Mouse (Mus musculus): ENCODE measurements around the gene Zfx.

Zfx gene

GRCm38 (mm10) chrX:94123059-94123839 lies at the start of gene Zfx:
Gene Zfx, minus strand, starts transcription at chrX:94123702.
- peak; percentile 69 for DNase-seq (ENCODE audit: extremely low spot score)

DNA sequence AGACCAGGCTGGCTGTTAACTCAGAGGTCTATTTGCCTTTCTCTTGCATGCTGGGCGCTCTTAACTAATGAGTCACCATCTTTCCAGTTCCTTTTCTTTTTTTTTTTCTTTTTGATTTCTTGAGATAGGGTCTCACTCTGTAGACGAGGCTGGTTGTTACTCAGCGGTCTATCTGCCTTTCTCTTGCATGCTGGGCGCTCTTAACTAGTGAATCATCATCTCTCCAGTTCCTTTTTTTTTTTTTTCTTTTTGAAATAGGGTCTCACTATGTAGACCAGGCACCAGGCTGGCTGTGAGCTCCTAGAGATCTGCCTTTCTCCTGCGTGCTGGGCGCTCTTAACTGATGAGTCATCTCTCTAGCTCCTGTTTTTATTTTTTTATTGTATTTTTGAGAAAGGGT lies 45.8 kb upstream of the Zfx start:
- no peak for DNase-seq (ENCODE audit: extremely low spot score)

DNA sequence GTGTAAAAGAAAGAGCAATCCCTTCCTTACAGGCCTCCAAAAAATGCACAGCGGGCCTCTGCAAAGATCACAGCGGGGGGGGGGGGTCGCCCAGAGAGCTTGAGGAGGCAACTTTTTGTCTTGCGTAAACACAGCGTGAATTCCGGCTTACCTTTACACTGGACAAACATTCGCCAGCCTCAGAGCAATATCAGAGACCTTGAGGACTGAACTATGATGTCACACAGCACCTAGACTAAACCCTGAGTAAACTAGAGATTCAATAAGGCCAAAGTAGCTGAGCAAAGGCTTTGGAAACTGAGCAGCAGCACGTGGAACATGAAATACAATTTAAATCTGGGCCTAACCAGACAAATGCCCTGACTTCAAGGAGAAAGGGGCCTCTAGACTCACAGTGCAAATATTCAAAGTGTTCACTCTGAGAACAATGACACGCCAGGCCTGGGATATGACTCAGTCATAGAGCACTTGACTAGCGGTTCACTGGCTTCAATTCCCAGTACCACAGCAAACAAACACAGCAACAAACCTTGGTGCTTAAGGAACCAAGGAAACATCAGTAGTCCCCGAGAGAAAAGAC lies 28.8 kb upstream of the Zfx start:
- DNase-seq (ENCODE audit: extremely low spot score): no peak

GRCm38 (mm10) chrX:94150471-94150870 lies 27.0 kb upstream of the Zfx start:
- DNase-seq (ENCODE audit: extremely low spot score): no peak

DNA sequence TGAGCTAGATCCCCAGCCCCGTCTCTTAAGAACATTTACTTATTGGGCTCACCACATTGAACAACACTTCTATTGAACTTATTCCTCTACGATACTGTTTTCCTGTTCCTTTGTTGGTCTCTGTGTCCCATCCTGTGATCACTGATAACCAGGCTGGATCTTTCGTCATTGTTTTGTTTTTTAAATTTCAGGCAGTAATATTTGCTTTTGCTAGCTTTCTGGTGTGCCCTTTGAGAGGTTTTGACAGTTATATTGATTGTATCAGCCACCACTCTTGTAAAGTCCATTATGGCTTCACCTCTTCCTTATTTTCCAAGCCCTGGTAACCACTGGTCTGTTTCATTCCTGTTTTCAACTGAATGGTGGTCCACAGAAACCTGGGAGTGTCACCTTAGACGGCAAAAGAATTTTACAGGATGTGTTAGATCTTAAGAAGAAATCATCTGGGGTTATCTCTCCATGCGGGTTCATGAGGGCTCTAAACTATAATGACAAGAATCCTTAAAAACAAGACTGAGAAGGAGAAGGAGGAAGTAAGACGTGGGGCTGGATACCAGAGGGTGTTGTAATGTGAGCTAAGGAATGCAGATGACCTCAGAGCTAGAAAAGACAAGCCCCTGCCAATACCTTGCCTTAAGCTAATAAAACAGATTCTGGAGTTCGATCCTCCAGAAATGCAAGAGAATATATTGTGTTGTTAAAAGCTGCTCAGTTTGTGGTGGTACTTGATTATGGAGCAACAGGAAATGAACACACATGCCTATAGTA lies 18.7 kb upstream of the Zfx start:
- DNase-seq (ENCODE audit: extremely low spot score): no peak

GRCm38 (mm10) chrX:94140080-94140479 lies 16.6 kb upstream of the Zfx start:
- no peak for DNase-seq (ENCODE audit: extremely low spot score)

DNA sequence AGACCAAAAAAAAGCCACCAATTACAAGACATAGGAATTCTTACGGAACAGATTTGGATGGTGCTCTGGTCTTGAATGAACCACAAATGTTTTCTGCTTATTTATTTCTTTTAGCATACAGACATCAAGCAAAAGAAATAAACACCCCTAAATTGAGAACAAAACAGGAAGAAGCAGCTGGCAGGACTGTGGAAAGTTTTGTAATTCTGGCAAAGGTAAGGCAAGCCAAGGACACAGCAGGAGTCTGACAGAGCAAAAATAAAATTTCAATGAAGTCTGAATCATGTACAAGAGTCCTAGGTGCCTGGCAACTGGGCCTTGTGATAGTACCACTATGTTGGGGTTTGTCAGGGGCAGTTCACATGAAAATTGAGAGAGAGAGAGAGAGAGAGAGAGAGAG lies 14.8 kb upstream of the Zfx start:
- no peak for DNase-seq (ENCODE audit: extremely low spot score)

GRCm38 (mm10) chrX:94135084-94135483 lies 11.6 kb upstream of the Zfx start:
- no peak for DNase-seq (ENCODE audit: extremely low spot score)

- DNase-seq (ENCODE audit: extremely low spot score): no peak
Measured at GRCm38 (mm10) chrX:94133551-94133950, 10.0 kb upstream of the Zfx start.

- no peak for DNase-seq (ENCODE audit: extremely low spot score)
Measured at GRCm38 (mm10) chrX:94132239-94132638, 8.7 kb upstream of the Zfx start.

DNA sequence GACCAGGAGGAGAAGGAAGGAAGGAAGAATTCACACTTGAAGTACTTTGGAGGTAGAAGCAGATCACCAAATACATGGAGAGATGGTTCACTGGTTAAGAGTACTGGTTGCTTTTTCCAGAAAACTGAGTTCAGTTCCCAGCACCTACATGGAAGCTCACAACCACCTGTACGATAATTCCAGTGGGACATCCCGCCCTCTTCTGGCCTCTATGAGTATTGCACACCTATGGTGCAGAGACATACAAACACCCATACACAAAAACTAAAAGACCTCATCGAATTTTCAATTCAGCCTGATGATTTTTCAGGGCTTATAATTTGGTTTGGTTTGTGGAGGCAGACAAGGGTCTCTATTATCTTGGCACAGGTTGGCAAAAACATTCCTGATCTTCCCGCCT lies 6.2 kb upstream of the Zfx start:
- no peak for DNase-seq (ENCODE audit: extremely low spot score)

GRCm38 (mm10) chrX:94125950-94126349 lies 2.4 kb upstream of the Zfx start:
- DNase-seq (ENCODE audit: extremely low spot score): no peak

GRCm38 (mm10) chrX:94122709-94123058 lies 818 bp downstream of the Zfx start:
- no peak for DNase-seq (ENCODE audit: extremely low spot score)

GRCm38 (mm10) chrX:94121866-94122708 lies 1.4 kb downstream of the Zfx start:
- peak; percentile 82 for DNase-seq (ENCODE audit: extremely low spot score)

DNA sequence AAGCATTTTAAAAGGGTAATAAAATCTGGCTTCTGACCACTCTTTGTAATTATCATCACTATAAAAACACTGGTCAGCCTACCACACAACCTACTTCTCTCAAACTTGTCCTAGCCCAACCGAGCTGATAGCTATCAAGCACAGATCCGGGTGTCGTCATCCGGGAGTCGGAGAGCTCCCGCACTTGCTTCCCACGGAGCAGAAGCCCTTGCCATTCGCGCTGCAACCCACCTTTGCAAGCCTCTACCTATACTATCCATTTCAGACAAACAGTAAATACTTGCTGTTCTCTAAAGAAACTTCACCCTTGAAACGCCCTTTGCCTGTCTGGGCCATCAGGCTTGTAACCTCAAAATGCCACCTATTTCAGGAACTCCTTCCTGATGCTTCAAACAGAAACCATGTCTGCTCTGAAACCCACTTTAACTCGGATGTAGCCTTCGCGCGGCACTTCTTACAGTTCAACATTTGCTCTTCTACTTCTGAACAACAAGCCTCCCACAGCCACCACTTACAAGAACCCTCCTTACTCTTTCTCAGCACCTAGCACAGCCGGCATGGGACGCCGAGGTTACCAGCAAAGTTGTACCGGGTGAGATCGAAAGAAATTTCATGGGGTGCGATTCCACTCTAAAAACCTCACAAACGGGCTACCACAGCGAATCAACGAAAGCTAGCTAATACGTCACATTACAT lies 2.2 kb downstream of the Zfx start:
- DNase-seq (ENCODE audit: extremely low spot score): peak; percentile 14

DNA sequence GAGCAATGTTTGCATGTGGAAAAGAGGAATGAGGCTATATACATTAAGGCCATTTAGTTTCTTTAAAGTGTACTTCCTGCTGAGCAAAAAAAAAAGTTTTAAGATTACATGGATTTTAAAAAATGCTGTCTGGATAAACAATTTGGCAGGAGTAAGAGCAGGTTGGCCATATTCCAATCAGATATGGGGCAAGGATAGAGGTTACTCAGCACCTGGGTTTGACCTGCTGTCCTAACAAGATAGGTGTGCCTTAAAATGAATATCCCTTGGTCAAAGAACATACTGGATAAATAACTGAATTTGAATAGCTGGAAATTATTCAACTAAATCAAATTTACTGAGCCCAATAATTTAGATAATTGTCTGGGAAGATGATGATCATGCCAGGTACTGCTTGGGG lies 5.2 kb downstream of the Zfx start:
- DNase-seq (ENCODE audit: extremely low spot score): no peak

DNA sequence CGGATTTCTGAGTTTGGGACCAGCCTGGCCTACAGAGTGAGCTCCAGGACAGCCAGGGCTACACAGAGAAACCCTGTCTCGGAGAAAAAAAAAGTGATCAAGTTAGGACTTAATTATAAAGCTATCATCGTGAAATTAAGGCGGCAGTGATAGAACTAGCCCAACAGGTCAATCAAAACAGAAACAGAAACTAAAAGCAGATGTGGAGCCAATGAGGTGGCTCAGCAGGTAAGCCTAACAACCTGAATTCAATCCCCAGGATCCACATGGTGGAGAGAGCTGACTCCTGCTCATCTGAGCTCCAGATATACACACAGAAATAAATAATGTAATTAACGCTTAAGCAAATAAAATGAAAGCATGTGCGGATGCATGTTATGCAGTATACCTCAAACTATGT lies 7.6 kb downstream of the Zfx start:
- no peak for DNase-seq (ENCODE audit: extremely low spot score)

DNA sequence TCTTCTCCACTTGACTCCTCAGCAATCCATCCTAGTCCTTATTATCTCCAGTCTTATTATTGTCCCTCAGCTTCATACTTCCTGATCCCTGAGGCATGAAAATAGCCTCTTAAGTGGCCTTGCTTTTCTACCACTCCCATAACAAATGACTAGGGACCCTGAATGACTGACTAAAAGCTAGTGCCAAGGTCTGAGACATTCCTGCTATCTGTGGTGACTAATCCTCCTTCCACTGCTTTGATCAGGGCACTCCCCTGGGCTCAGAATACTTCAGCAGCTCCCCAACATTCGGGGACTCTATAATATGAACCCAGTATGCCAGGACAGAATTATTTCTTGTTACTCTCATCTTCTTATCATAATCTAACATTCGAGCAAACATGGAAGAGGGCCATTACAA lies 17.5 kb downstream of the Zfx start:
- no peak for DNase-seq (ENCODE audit: extremely low spot score)

DNA sequence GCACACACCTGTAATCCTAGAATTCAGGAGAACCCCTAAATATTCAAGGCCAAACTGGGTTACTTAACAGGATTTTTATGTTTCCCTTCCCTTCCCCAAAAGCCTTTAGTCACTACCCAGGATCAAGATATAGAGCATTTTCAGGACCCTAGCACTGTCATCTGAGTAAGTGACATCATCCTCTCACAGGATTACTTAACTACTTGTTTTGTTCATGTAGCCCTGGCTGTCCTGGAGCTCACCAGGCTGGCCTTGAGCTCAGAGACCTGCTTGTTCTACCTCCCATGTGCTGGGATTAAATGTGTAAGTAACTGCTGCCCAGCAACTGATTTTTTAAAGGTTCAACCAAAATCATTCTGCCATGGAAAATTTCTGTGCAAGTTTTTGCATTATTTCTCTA lies 20.6 kb downstream of the Zfx start:
- no peak for DNase-seq (ENCODE audit: extremely low spot score)

GRCm38 (mm10) chrX:94100561-94100960 lies 22.9 kb downstream of the Zfx start:
- no peak for DNase-seq (ENCODE audit: extremely low spot score)

GRCm38 (mm10) chrX:94091001-94091400 lies 32.5 kb downstream of the Zfx start:
- no peak for DNase-seq (ENCODE audit: extremely low spot score)

DNA sequence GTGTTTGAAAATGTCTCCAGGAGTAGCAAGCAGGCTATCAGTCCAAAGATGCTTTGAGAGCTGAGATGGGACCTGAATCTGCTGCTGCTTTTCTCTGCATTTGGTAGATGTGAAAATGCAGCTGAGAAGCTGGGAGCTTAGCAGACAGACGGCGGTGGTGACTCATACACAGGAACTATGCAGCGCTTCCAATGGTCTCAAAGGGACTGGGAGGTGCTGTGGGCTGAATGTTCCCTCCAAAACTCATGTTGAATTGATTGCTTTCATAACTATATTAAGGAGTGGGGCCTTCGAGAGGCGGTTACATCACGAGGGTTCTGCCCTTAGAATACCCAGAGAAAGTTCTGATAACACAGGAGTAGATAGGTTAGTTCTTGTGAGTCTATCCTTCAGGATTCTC lies 62.3 kb downstream of the Zfx start:
- no peak for DNase-seq (ENCODE audit: extremely low spot score)

Measured in embryo, embryonic 9.5 days (tissue).